Mouse (Mus musculus): ENCODE measurements around the gene Cldn2.

Gene Cldn2

DNA sequence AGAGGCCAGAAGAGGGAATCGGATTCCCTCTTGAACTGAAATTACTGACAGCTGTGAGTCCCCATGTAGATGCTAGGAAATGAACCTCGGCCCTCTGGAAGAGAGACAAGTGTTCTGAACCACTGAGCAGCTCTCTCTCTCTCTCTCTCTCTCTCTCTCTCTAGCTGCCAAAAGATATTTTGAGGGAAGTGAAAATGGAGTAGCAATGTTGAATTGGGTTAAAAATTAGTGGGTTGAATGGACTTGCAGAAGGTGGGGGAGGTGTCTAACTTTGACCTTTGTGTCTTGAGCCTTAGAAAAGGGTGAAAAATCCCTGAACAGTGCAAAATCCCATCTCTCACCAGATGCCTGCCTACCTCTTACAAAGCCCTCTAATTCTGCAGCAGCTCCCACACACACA is 6.8 kb downstream of the Cldn2 start:
- DNase-seq (ENCODE audit: low read depth, low spot score), result no peak

GRCm38 (mm10) chrX:139808085-139808484 is 7.5 kb downstream of the Cldn2 start:
- peak; percentile 70 for DNase-seq (ENCODE audit: low read depth, low spot score)

GRCm38 (mm10) chrX:139808501-139808900 is 7.9 kb downstream of the Cldn2 start:
- DNase-seq (ENCODE audit: low read depth, low spot score), result no peak

DNA sequence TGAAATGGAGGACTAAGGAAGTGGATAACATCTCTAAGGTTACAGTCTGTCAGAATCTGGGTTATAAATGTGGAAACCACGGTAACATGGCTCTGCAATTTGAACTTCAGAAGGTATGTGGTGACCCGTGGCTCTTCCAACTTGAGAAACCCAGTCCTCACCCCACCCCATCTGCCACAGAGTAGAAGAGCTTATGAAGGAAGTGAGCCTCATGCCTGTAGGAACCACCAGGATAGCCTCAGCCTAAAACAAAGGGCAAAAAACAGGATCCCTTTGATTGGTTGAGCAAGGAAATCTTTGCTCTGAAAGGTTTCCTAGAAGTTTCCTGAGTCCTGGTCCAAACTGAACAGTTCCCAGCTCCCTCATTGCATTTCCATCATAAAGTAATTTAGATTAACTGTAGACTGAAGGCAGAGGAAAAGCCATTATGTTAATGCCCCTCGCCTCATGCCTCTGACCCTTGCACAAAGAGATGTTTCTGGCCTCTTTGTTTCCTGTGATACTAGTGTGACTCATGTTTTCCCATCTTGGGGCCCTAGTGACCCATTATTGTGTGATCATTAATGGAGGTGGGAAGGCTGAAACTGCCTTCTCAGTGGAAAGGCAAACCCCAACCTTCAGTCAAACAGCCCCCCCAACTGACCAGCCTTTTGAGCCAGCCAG is 12.1 kb downstream of the Cldn2 start:
- DNase-seq (ENCODE audit: low read depth, low spot score), result peak; percentile 55

- DNase-seq (ENCODE audit: low read depth, low spot score), result no peak
These were observed 12.8 kb downstream of the Cldn2 start for GRCm38 (mm10) chrX:139813299-139814002.

DNA sequence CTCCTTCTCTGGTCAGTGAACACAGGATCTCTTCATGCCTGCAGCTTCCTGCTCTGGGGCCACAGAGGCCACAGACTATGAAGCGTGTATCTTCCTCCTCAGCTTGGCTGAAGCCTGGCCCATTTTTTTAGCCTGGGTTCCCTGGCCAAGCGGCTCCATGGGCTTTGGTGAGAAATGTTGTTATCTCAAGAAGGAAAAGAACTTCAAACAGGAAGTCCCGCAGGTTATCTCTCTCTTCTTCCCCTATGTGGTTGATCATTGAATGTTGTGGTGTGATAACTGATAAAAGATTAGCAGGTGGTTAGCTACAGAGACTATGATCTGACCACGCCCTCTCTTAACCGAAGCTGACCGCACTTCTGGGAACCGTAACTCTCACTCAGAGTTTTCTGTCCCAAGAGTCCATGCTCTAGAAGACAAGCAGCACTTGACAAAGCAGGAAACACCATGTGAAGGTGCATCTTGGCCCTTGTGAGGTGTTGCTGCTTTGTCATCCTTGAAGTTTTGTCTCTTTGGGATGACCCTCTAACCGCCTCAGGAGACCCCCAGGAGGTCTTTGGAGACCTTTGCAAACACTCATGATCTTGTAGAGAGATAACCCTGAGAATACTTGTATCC is 13.5 kb downstream of the Cldn2 start:
- DNase-seq (ENCODE audit: low read depth, low spot score), result no peak

DNA sequence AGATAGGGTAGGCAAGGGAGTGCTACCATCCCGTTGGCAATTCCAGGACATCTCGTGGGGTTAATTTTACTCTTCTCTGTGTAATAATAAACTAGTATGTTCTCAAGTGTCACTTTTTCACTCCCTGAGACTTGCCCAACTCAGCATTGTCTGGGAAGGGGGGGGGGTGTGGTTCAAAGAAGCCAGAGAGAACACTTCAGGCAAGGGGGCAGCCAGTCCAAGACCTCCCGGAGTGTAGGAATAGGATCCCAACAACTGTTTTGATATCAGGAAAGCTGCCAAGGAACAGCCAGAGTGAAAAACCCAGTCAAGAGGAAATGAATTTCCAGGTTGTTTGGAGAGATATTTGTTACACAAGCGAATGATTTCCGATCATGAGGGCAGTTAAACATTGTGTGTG is 14.6 kb downstream of the Cldn2 start:
- no peak for DNase-seq (ENCODE audit: low read depth, low spot score)

- no peak for DNase-seq (ENCODE audit: low read depth, low spot score)
These were observed 24.8 kb downstream of the Cldn2 start for GRCm38 (mm10) chrX:139825402-139825801.

GRCm38 (mm10) chrX:139826926-139827325 is 26.3 kb downstream of the Cldn2 start:
- no peak for DNase-seq (ENCODE audit: low read depth, low spot score)

DNA sequence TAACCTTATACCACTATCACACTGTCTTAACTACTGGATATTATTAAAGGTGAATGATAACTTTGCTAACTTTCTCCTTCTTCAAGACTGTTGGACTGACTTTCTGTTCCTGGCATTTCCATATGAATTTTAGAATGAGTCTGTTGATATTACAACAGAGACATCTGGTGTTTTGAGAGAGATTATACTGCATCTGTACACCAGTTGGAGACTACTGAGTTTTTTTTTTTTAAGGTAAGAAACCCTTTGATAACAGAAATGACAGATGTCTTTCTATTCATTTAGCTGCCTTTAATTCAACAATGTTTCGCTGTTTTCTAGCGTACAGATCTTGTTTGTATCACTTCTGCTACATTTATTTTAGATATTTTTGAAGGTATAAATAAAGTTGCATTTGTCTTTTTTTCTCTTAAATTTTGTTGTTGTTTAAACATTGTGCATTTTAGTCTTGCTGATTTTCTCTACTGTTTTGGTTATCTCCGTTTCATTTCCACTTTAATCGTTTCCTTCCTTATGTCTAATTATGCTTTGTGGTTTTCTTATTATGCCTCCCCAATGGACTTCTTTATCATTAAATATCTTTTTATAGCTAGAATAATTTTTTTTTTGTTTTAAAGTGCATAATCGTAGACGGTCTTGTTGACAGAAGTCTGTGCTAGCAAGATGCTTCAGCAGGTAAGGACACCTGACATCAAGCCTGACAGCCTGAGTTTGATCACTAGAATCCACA is 27.9 kb downstream of the Cldn2 start:
- no peak for DNase-seq (ENCODE audit: low read depth, low spot score)

DNA sequence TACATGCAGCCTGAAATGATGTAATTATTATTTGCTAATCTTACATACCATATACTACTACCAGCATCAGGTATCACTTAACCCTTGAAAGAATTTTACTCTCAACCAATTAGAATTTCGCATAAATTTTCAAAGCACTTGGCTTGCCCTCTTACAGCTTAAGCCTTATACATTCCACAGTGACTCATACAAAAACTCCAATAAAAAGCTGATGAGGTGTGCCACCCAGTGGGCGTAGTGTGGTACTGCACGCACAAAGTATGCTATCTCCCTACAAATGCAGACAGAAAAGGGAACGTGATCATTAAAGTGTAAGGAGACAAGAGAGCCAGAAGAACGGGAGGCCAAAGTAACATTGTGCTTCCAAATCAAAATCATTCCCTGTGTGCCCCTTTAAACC is 31.8 kb downstream of the Cldn2 start:
- DNase-seq (ENCODE audit: low read depth, low spot score), result peak; percentile 57

- DNase-seq (ENCODE audit: low read depth, low spot score), result peak; percentile 1
These were observed 38.4 kb downstream of the Cldn2 start for GRCm38 (mm10) chrX:139839057-139839456.

- DNase-seq (ENCODE audit: low read depth, low spot score), result no peak
These were observed 40.5 kb downstream of the Cldn2 start for GRCm38 (mm10) chrX:139841091-139841490.

DNA sequence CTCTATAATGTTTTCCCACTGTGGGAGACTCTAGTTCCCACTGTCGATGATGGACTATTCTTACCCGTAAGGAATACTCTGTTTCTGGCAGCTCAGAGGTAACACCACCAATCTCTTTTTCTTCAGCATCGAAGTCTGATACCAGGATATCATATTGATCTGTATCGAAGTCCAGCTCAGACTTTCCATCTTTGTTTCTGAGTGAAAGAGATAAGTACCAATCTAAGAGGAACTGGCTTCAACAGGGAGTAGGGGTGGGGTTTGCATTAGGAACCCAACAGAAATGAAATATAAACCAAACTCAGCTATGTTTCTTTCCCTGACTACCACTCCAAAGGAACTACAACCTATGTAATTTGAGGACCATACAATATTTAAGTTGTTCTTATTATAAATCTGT is 54.2 kb downstream of the Cldn2 start:
- DNase-seq (ENCODE audit: low read depth, low spot score), result no peak

DNA sequence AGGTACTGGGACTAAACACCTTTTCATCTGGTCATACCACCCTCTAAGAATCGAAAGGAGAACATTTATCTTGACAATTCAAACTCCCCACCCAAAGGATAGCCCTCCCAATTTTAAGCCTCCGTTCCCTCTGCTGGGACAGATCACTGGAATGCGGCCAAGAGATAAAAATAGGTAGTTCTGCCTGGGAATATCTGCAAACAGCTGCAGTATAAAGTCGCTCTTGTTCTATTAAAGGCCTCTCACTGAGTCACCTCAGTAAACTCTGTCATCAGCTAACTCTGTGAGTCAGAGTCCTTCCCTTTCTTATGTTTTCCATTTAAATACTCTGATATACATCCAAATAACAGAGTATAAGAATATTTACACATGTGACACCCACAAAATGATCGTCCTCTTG is 58.8 kb downstream of the Cldn2 start:
- no peak for DNase-seq (ENCODE audit: low read depth, low spot score)
